Mouse (Mus musculus): ENCODE data around the gene Tfb2m. TPM values are rescaled to one million over a fixed set of nuclear protein-coding genes. Genes with fewer than 3 reads are reported as not detected.

Gene Tfb2m
- polyA plus RNA-seq, 1 experiment from 2014 or later = 26.1 TPM

DNA sequence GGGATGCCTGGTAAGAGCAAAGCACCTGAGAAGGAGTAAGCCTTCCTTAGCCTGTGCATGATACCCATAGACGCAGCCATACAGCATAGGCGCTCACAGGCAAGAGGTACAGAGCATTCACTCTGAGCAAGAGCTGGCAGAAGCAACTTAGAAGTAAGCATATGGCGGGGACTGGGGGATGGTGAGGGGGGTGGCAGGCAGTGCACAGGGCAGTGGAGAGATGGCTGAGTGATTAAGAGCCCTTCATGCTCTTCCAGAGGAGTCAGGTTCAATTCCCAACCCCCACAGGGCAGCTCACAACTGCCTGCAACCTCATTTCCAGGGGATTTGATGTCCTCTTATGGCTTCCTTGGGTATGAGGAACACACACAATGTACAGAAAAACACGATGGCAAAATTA, 17.1 kb upstream of the Tfb2m start:
- H3K9me3 ChIP-seq (ENCODE audit: low read length) = no peaks in the 10 kb centered on the region
- H3K27ac ChIP-seq (ENCODE audit: low read length) = peak overlapping the region; percentile 54; the same call in 1 of the 2 replicates
- no peak overlapping the region for H3K4me2 ChIP-seq (replicated peaks; ENCODE audit: low read depth, low read length)
- H3K4me3 ChIP-seq (ENCODE audit: low read depth, low read length) = no peak overlapping the region
- TF ChIP-seq CTCF (IDR thresholded peaks at IDR 0.05) (no peak), EP300 (IDR thresholded peaks at IDR 0.05) (no peak)
- no peak overlapping the region for H3K9ac ChIP-seq (replicated peaks; ENCODE audit: low read depth)
- no peaks in the 10 kb centered on the region for H3K27me3 ChIP-seq (replicated peaks; ENCODE audit: insufficient read depth, low read length)
- no peak for ATAC-seq
- DNase-seq (ENCODE audit: low spot score) = no peak
- peaks cover 23% of the 10 kb centered on the region for H3K4me1 ChIP-seq (ENCODE audit: insufficient read depth, low read depth, low read length)
- 78% methylated on average over 4 of the region's 4 CpGs for WGBS
- no peaks in the 10 kb centered on the region for H3K36me3 ChIP-seq (ENCODE audit: insufficient read depth, low read length)

DNA sequence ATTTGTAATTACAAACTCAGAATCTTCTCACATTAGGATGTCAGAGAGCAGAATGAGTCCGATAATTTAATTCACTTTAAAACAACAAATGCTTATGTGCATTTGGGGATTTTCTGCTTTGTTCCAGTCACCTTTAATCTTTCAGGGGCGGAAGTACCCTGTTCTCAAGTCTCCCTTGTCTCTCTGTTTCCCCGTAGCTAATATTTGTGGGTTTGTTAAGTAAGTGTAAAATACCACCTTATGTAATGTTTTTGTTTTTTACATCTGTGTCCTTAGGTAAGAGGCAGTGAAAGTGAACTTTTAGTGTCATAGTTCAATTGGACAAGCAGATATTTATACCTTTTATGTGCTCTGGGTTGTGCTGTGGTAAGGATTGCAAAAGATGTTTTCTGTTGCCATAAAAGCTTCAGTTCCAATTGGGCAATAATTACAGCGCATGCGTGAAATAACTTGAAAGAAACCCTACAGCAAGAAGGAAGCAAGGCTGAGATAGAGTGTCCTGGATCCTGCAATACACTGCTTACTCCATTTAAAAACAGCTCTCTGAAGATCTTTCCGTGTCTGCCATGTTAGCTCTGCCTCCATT, 14.9 kb upstream of the Tfb2m start:
- peak overlapping the region; percentile 60 for H3K27ac ChIP-seq (ENCODE audit: low read length)
- H3K36me3 ChIP-seq (ENCODE audit: insufficient read depth, low read length) = no peaks in the 10 kb centered on the region
- TF ChIP-seq EP300 (IDR thresholded peaks at IDR 0.05) (peak; percentile 69), CTCF (IDR thresholded peaks at IDR 0.05) (no peak)
- H3K27me3 ChIP-seq (replicated peaks; ENCODE audit: insufficient read depth, low read length) = no peaks in the 10 kb centered on the region
- H3K4me3 ChIP-seq (ENCODE audit: low read depth, low read length) = no peak overlapping the region
- ATAC-seq (peak; percentile 34), DNase-seq (ENCODE audit: low spot score) (peak; percentile 83)
- H3K4me1 ChIP-seq (ENCODE audit: insufficient read depth, low read depth, low read length) = peaks cover 16% of the 10 kb centered on the region
- 75% methylated on average over 6 of the region's 6 CpGs for WGBS
- no peak overlapping the region for H3K4me2 ChIP-seq (replicated peaks; ENCODE audit: low read depth, low read length)
- no peaks in the 10 kb centered on the region for H3K9me3 ChIP-seq (ENCODE audit: low read length)
- H3K9ac ChIP-seq (replicated peaks; ENCODE audit: low read depth) = no peak overlapping the region

GRCm38 (mm10) chr1:179559446-179560194, 13.6 kb upstream of the Tfb2m start:
- TF ChIP-seq EP300 (IDR thresholded peaks at IDR 0.05) = 0 out of 2 replicates have a peak, but pooled peaks have one; percentile 6
- no peak for TF ChIP-seq CTCF (IDR thresholded peaks at IDR 0.05)
- no peaks in the 10 kb centered on the region for H3K27me3 ChIP-seq (replicated peaks; ENCODE audit: insufficient read depth, low read length)
- ATAC-seq = no peak
- H3K4me3 ChIP-seq (ENCODE audit: low read depth, low read length) = no peak overlapping the region
- no peaks in the 10 kb centered on the region for H3K9me3 ChIP-seq (ENCODE audit: low read length)
- WGBS = 49% methylated on average over 11 of the region's 11 CpGs
- peak overlapping the region; percentile 60; the same call in 1 of the 2 replicates for H3K27ac ChIP-seq (ENCODE audit: low read length)
- no peaks in the 10 kb centered on the region for H3K36me3 ChIP-seq (ENCODE audit: insufficient read depth, low read length)
- peaks cover 16% of the 10 kb centered on the region for H3K4me1 ChIP-seq (ENCODE audit: insufficient read depth, low read depth, low read length)
- DNase-seq (ENCODE audit: low spot score) = no peak
- H3K4me2 ChIP-seq (replicated peaks; ENCODE audit: low read depth, low read length) = no peak overlapping the region
- H3K9ac ChIP-seq (replicated peaks; ENCODE audit: low read depth) = no peak overlapping the region

- Histone ChIP-seq H3K27ac (ENCODE audit: low read length) (0 out of 2 replicates have a peak overlapping the region, but pooled peaks have one; percentile 6), H3K27me3 (replicated peaks; ENCODE audit: insufficient read depth, low read length) (no peaks in the 10 kb centered on the region), H3K9me3 (ENCODE audit: low read length) (no peaks in the 10 kb centered on the region), H3K4me3 (ENCODE audit: low read depth, low read length) (no peak overlapping the region), H3K36me3 (ENCODE audit: insufficient read depth, low read length) (no peaks in the 10 kb centered on the region), H3K4me2 (replicated peaks; ENCODE audit: low read depth, low read length) (no peak overlapping the region), H3K4me1 (ENCODE audit: insufficient read depth, low read depth, low read length) (peaks cover 19% of the 10 kb centered on the region), H3K9ac (replicated peaks; ENCODE audit: low read depth) (no peak overlapping the region)
- DNase-seq (ENCODE audit: low spot score) (peak; percentile 87), ATAC-seq (peak; percentile 71)
- peak; percentile 70 for TF ChIP-seq EP300 (IDR thresholded peaks at IDR 0.05)
- no peak for TF ChIP-seq CTCF (IDR thresholded peaks at IDR 0.05)
- 62% methylated on average over 3 of the region's 3 CpGs for WGBS
These were observed 10.9 kb upstream of the Tfb2m start for GRCm38 (mm10) chr1:179556921-179557320.

DNA sequence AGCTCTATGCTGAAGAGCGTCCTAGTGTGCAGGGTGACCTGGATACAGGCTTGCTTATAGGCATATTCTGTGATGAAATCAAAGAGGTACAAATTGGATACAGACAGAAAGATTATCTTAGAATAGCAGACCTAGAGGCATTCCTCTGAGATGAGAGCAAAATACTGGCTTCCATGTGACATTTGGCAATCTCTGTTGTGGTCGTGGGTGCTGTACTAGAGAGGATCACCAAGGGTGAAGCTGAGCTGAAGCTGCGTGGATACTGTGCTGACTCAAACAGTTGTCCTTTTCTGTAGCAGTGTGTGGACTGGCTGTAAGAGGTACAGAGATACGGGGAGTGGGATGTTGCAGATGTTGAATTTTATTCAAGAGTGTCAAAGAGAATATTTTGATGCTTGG, 7.9 kb upstream of the Tfb2m start:
- TF ChIP-seq CTCF (IDR thresholded peaks at IDR 0.05) (no peak), EP300 (IDR thresholded peaks at IDR 0.05) (no peak)
- Histone ChIP-seq H3K9me3 (ENCODE audit: low read length) (no peaks in the 10 kb centered on the region), H3K27me3 (replicated peaks; ENCODE audit: insufficient read depth, low read length) (no peaks in the 10 kb centered on the region), H3K4me3 (ENCODE audit: low read depth, low read length) (no peak overlapping the region), H3K4me1 (ENCODE audit: insufficient read depth, low read depth, low read length) (peaks cover 10% of the 10 kb centered on the region; the same call in 1 of the 2 replicates), H3K27ac (ENCODE audit: low read length) (peak overlapping the region; percentile 52; the same call in 1 of the 2 replicates), H3K4me2 (replicated peaks; ENCODE audit: low read depth, low read length) (no peak overlapping the region), H3K36me3 (ENCODE audit: insufficient read depth, low read length) (no peaks in the 10 kb centered on the region), H3K9ac (replicated peaks; ENCODE audit: low read depth) (no peak overlapping the region)
- DNase-seq (ENCODE audit: low spot score) (no peak), ATAC-seq (no peak)
- WGBS = 68% methylated on average over 4 of the region's 4 CpGs

DNA sequence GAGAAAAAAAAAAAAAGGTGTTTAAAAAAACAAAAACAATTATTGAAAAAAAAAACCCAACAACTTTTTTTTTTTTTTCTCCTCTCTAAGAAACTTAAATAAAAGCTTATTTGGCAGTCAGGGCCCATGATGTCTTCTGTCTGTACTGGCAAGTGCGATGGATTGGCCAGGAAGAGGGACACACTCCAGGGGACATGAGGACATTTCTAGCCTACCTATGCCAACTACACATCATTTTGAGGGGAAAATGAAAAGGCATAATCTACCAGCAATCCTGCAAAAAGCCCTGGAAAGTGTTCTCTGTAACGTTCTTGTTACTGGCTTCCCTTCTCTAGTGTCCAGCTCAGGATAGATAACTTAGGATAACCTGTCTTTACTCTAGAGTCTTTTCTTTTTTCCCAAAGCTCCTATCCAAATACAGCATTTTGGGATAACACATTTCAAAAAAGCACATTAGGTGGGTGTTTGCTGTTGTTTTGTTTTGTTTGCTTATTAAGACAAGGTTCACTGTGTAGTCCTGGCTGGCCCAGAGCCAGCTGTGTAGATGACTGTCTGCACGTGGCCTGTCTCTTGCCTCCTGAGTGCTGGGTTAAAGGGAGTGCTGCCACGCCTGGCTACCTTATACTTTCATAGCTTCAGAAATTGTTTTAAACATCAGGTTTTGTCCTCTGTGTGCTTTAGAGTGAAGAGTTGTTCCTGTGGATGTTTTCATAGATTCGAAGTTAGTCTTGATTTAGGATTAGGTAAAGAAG, 7.3 kb upstream of the Tfb2m start:
- H3K9me3 ChIP-seq (ENCODE audit: low read length) = no peaks in the 10 kb centered on the region
- no peak for DNase-seq (ENCODE audit: low spot score)
- TF ChIP-seq EP300 (IDR thresholded peaks at IDR 0.05) (no peak), CTCF (IDR thresholded peaks at IDR 0.05) (no peak)
- peak overlapping the region; percentile 76 for H3K27ac ChIP-seq (ENCODE audit: low read length)
- H3K4me2 ChIP-seq (replicated peaks; ENCODE audit: low read depth, low read length) = no peak overlapping the region
- no peak for ATAC-seq
- H3K36me3 ChIP-seq (ENCODE audit: insufficient read depth, low read length) = no peaks in the 10 kb centered on the region
- H3K9ac ChIP-seq (replicated peaks; ENCODE audit: low read depth) = no peak overlapping the region
- no peak overlapping the region for H3K4me3 ChIP-seq (ENCODE audit: low read depth, low read length)
- 43% methylated on average over 5 of the region's 5 CpGs for WGBS
- peaks cover 10% of the 10 kb centered on the region; the same call in 1 of the 2 replicates for H3K4me1 ChIP-seq (ENCODE audit: insufficient read depth, low read depth, low read length)
- no peaks in the 10 kb centered on the region for H3K27me3 ChIP-seq (replicated peaks; ENCODE audit: insufficient read depth, low read length)

Measured in lung, postnatal 0 days (tissue).